Mouse (Mus musculus) ovary, adult 2 months (tissue): Measurements from ENCODE around the gene Gm49721. TPM values are rescaled to one million over a fixed set of nuclear protein-coding genes. Genes with fewer than 3 reads are reported as not detected.

Experiments
- polyA plus RNA-seq: library from polyadenylated mRNA; depleted of rRNA; stranded (reverse); fragments of >200 nt; gene quantifications from 2 replicates; pipeline ENCODE4 v1.2.3, GENCODE M21; 2012; rRNA removed

The Gm49721 gene
- 1.7 and 2.8 TPM in 2 replicates for polyA plus RNA-seq

DNA sequence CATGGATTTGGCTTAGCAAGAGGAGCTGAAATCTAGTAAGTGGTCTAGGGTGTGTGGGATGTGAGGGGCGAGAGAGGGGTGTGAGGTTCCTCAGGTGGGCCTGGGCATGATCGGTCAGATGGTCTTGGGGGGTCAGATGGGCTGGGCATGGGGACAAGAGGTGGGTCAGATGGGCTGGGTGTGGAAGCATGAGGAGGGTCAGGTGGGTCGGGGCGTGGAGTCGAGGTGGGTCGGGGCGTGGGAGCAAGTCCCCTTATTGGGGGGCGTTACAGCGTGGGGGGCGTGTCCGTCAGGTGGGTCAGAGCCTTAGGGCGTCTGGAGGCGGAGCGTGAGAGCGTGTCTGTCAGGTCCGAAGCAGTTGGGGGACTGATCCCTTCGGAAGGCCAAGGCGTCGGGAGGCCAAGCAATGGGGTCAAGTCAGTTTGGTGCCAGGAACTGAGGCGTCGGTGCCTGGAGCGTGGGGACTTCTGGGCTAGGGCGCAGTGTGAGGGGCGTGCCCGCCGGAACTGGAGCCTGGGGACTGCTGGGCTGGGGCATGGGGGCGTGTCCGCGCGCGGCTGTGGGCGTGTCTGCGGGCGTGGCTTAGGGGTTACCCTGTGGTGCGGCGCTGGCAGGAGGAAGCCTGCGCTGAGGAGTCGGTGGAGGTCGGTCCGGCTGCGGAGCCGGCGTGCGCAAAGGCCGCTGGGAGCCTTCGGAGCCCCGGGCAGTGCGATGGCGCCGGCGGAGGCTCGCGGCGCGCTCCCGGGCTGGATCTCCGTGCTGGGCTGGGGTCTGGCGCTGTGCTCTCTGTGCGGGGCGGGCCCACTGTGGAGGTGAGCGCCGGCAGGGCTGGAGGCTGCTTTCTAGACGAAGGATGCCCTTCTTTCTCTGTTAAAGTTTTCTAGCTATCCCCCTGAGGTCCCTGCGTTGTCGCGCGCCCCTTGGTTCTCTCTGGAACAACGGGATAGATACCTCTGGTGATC lies at the start of gene Gm49721:
TSS of gene Gm49721 (plus strand) at position 618 of the 962 bp plus-strand sequence.

DNA sequence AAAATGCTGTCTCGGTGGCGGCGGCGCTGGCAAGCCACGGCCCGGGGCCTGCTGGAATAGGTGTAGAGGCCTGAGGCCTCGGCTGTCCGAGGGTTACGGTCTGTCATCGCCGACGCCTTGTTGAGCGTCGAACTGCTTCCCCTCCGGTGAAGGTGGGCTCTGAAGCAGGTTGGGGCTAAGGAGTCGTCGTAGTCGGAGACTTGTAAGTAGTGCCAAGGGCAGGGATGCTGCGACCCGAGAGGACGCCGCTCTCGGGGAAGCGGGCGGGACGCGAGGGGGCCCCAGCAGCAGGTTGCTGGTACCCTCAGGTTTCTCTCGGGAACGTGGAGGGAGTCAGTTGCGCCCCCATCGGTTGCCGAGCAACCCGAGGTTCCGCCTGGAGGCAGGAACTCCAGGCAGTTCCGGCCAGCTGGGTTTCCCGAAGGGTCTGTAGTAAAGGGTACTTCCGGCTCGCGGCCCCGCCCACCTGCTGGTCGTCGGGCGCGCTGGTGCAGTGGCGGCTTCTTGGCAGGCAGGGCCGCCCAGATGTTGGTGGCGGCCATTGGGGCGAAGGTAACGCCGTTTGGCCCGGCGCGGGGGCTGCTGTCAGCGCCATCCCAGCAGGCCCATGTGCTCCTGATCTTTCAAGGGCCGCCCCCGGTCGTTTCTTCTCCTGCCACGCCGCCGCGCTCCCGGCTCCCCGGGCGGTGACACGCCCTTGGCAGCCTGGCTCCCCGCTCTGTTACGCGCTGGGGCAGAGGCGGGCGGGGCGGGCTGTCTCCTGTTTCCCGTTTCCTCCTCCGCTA lies 30.5 kb upstream of the Gm49721 start, which contains the start of gene Rsph3b:
TSS of gene Rsph3b (minus strand) at position 699 of the 785 bp plus-strand sequence.

DNA sequence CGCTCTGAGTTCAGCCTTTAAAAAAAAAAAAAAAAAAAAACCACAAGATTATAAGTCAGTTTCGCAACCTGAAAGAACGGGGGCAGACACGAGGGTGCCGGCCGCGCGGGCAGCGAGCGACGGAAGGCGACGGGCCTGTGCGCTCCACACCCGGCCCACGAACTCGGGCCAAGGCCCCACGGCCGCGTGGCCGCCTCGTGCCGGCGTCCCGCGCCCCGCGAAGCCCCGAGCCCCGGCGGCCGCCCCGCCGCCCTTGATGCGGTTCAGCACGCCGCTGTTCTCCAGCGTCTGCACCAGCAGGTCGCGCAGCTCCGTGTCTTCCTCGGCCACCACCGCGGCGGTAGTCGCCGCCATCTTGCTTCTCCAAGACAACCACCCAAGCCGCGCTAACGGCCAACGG lies 17.9 kb upstream of the Gm49721 start, which contains the start of gene Tagap1:
TSS of gene Tagap1 (minus strand) at position 381 of the 400 bp plus-strand sequence.

DNA sequence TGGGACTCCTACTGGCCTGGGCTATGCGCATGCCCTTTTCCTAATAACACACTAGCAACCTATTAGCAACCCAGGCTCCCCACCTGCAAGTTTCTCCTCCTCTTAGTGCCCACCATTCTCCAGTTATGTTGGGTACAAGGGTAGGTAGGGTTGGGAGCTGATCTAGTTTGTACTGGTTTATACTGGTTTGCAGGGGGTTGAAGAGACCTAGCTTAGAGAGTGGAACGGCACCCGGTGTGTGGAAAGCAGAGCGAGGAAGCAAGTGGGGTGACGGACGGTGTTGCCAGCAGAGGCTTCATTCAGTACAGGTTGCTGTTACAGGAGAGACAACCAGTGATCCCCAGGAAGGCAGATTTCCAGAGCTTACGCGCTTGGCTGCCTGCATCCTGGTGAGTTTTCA lies 8.4 kb upstream of the Gm49721 start, which contains the start of gene Rnaset2b:
TSS of gene Rnaset2b (plus strand) at position 301 of the 400 bp plus-strand sequence.

DNA sequence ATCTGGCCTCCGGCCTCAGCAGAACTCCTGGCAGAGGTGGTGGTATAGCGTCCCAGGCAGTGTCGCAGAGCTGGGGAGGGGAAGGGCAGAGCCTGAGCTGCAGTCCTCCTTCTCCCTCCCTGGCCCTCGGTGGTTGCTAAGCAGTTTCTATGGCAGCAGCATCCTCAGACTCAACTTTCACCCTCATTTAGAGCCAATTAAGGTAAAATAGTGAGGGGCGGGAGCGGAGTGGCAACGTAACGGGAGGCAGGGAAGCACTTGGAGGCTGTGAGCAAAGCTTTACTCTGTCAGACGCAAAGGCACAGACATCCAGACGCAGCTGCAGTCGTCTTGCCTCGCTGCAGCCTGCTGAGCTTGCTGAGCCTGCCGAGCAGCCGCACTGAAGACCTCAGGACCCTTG lies 46.6 kb downstream of the Gm49721 start, which contains the start of gene Gm1604a:
TSS of gene Gm1604a (plus strand) at position 312 of the 400 bp plus-strand sequence.

Other genes starting within 250 kb of the Gm49721 start
- gene Ezr, start 196.1 kb upstream of the Gm49721 start, polyA plus RNA-seq: 57.5 and 73.1 TPM in 2 replicates
- gene Rsph3b, start 30.2 kb upstream of the Gm49721 start, polyA plus RNA-seq: 51.5 and 53.8 TPM in 2 replicates
- gene Tagap1, start 17.7 kb upstream of the Gm49721 start, polyA plus RNA-seq: 19.3 and 22.8 TPM in 2 replicates
- 79.7 and 96.2 TPM in 2 replicates for gene Rnaset2b, start 8.3 kb upstream of the Gm49721 start, polyA plus RNA-seq
- gene Gm1604a, start 46.7 kb downstream of the Gm49721 start, polyA plus RNA-seq: not detected in 2 replicates
- gene Rps6ka2, start 191.2 kb downstream of the Gm49721 start, polyA plus RNA-seq: 37.6 and 53.2 TPM in 2 replicates